Mouse (Mus musculus): ENCODE results near the gene Cckar. TPM values are rescaled to one million over a fixed set of nuclear protein-coding genes. Genes with fewer than 3 reads are reported as not detected.
"Not testable (repeated sequence)": the region's sequence is repeated elsewhere in the genome, so short reads cannot be mapped to it uniquely, and the experiment has no call there.

Cckar gene
- total and polyA plus RNA-seq, 3 experiments: 0.90 TPM; not detected in 2

- no peak overlapping the region for H3K9ac ChIP-seq (ENCODE audit: low read depth, low read length)
- H3K27me3 ChIP-seq (ENCODE audit: control insufficient read depth, insufficient read depth, low read length): no peaks in the 10 kb centered on the region
- no peaks in the 10 kb centered on the region for H3K79me2 ChIP-seq (replicated peaks; ENCODE audit: control insufficient read depth, insufficient read depth, low read length)
- no peak overlapping the region for H3K27ac ChIP-seq
- no peak for DNase-seq
- no peaks in the 10 kb centered on the region for H3K36me3 ChIP-seq (ENCODE audit: control insufficient read depth, insufficient read depth, low read length)
- intact Hi-C loops (cut with DNase I): loop anchor here (10.0 kb wide), 1 partner anchor 431 kb away; no protein-coding TSS in a partner anchor
- WGBS: 21% methylated on average over 3 of the region's 3 CpGs
- no peak overlapping the region for H3K4me3 ChIP-seq
- no peaks in the 10 kb centered on the region for H3K4me1 ChIP-seq (ENCODE audit: control insufficient read depth, insufficient read depth, low read length)
- TF ChIP-seq POLR2A (IDR thresholded peaks at IDR 0.05; ENCODE audit: insufficient read depth, low read depth, low read length) (no peak), CTCF (IDR thresholded peaks at IDR 0.05) (no peak), EP300 (IDR thresholded peaks at IDR 0.05; ENCODE audit: insufficient read depth, low read depth, low read length) (no peak)
Measured at GRCm38 (mm10) chr5:53683916-53684315, 23.6 kb downstream of the Cckar start.

- Histone ChIP-seq H3K4me1 (ENCODE audit: control insufficient read depth, insufficient read depth, low read length) (no peaks in the 10 kb centered on the region), H3K9ac (ENCODE audit: low read depth, low read length) (no peak overlapping the region), H3K27me3 (ENCODE audit: control insufficient read depth, insufficient read depth, low read length) (no peaks in the 10 kb centered on the region), H3K36me3 (ENCODE audit: control insufficient read depth, insufficient read depth, low read length) (no peaks in the 10 kb centered on the region), H3K4me3 (no peak overlapping the region), H3K27ac (no peak overlapping the region), H3K79me2 (replicated peaks; ENCODE audit: control insufficient read depth, insufficient read depth, low read length) (no peaks in the 10 kb centered on the region)
- WGBS: 54% methylated on average over 6 of the region's 6 CpGs
- DNase-seq: no peak
- intact Hi-C loops (cut with DNase I): loop anchor here (10.0 kb wide), 1 partner anchor 435 kb away; no protein-coding TSS in a partner anchor
- no peak for TF ChIP-seq POLR2A (IDR thresholded peaks at IDR 0.05; ENCODE audit: insufficient read depth, low read depth, low read length)
- TF ChIP-seq EP300 (IDR thresholded peaks at IDR 0.05; ENCODE audit: insufficient read depth, low read depth, low read length): no peak
- TF ChIP-seq CTCF (IDR thresholded peaks at IDR 0.05): no peak
Measured at GRCm38 (mm10) chr5:53679651-53680050, 27.9 kb downstream of the Cckar start.

GRCm38 (mm10) chr5:53678036-53678767, 29.3 kb downstream of the Cckar start:
- no peaks in the 10 kb centered on the region for H3K4me1 ChIP-seq (ENCODE audit: control insufficient read depth, insufficient read depth, low read length)
- no peaks in the 10 kb centered on the region for H3K27me3 ChIP-seq (ENCODE audit: control insufficient read depth, insufficient read depth, low read length)
- H3K79me2 ChIP-seq (replicated peaks; ENCODE audit: control insufficient read depth, insufficient read depth, low read length): no peaks in the 10 kb centered on the region
- intact Hi-C loops (cut with DNase I): no loop called here
- no peaks in the 10 kb centered on the region for H3K36me3 ChIP-seq (ENCODE audit: control insufficient read depth, insufficient read depth, low read length)
- H3K27ac ChIP-seq: no peak overlapping the region
- TF ChIP-seq POLR2A (IDR thresholded peaks at IDR 0.05; ENCODE audit: insufficient read depth, low read depth, low read length) (no peak), EP300 (IDR thresholded peaks at IDR 0.05; ENCODE audit: insufficient read depth, low read depth, low read length) (no peak), CTCF (IDR thresholded peaks at IDR 0.05) (no peak)
- DNase-seq: no peak
- 36% methylated on average over 13 of the region's 13 CpGs for WGBS
- no peak overlapping the region for H3K4me3 ChIP-seq
- H3K9ac ChIP-seq (ENCODE audit: low read depth, low read length): no peak overlapping the region

- 84% methylated on average over 8 of the region's 8 CpGs for WGBS
- H3K27ac ChIP-seq: no peak overlapping the region
- intact Hi-C loops (cut with DNase I): no loop called here
- no peak overlapping the region for H3K4me3 ChIP-seq
- no peak for TF ChIP-seq POLR2A (IDR thresholded peaks at IDR 0.05; ENCODE audit: insufficient read depth, low read depth, low read length)
- no peak for TF ChIP-seq CTCF (IDR thresholded peaks at IDR 0.05)
- no peak for TF ChIP-seq EP300 (IDR thresholded peaks at IDR 0.05; ENCODE audit: insufficient read depth, low read depth, low read length)
- H3K4me1 ChIP-seq (ENCODE audit: control insufficient read depth, insufficient read depth, low read length): no peaks in the 10 kb centered on the region
- H3K9ac ChIP-seq (ENCODE audit: low read depth, low read length): no peak overlapping the region
- H3K36me3 ChIP-seq (ENCODE audit: control insufficient read depth, insufficient read depth, low read length): no peaks in the 10 kb centered on the region
- no peak for DNase-seq
- H3K79me2 ChIP-seq (replicated peaks; ENCODE audit: control insufficient read depth, insufficient read depth, low read length): no peaks in the 10 kb centered on the region
- no peaks in the 10 kb centered on the region for H3K27me3 ChIP-seq (ENCODE audit: control insufficient read depth, insufficient read depth, low read length)
Measured at GRCm38 (mm10) chr5:53676671-53677070, 30.8 kb downstream of the Cckar start.

GRCm38 (mm10) chr5:53673493-53674150, 33.9 kb downstream of the Cckar start:
- intact Hi-C loops (cut with DNase I); H3K4me3 ChIP-seq; H3K27me3 ChIP-seq (ENCODE audit: control insufficient read depth, insufficient read depth, low read length); H3K27ac ChIP-seq; H3K79me2 ChIP-seq (replicated peaks; ENCODE audit: control insufficient read depth, insufficient read depth, low read length); H3K9ac ChIP-seq (ENCODE audit: low read depth, low read length); H3K36me3 ChIP-seq (ENCODE audit: control insufficient read depth, insufficient read depth, low read length); H3K4me1 ChIP-seq (ENCODE audit: control insufficient read depth, insufficient read depth, low read length); DNase-seq: not testable (repeated sequence)
- 74% methylated on average over 5 of the region's 6 CpGs for WGBS

GRCm38 (mm10) chr5:53672352-53672751, 35.2 kb downstream of the Cckar start:
- Histone ChIP-seq H3K79me2 (replicated peaks; ENCODE audit: control insufficient read depth, insufficient read depth, low read length) (no peaks in the 10 kb centered on the region), H3K4me3 (no peak overlapping the region), H3K27ac (no peak overlapping the region), H3K4me1 (ENCODE audit: control insufficient read depth, insufficient read depth, low read length) (no peaks in the 10 kb centered on the region), H3K27me3 (ENCODE audit: control insufficient read depth, insufficient read depth, low read length) (no peaks in the 10 kb centered on the region), H3K36me3 (ENCODE audit: control insufficient read depth, insufficient read depth, low read length) (no peaks in the 10 kb centered on the region), H3K9ac (ENCODE audit: low read depth, low read length) (no peak overlapping the region)
- TF ChIP-seq POLR2A (IDR thresholded peaks at IDR 0.05; ENCODE audit: insufficient read depth, low read depth, low read length): no peak
- TF ChIP-seq CTCF (IDR thresholded peaks at IDR 0.05): peak; percentile 82
- TF ChIP-seq EP300 (IDR thresholded peaks at IDR 0.05; ENCODE audit: insufficient read depth, low read depth, low read length): peak; percentile 44; the same call in 1 of the 2 replicates
- intact Hi-C loops (cut with DNase I): loop anchor here (1.0 kb wide), 1 partner anchor 317 kb away; no protein-coding TSS in a partner anchor
- peak; percentile 55 to 66 for DNase-seq
- WGBS: 20% methylated on average over 5 of the region's 5 CpGs
